ENCODE assay signal across 27 mouse cellular contexts in the genomic region with DNA sequence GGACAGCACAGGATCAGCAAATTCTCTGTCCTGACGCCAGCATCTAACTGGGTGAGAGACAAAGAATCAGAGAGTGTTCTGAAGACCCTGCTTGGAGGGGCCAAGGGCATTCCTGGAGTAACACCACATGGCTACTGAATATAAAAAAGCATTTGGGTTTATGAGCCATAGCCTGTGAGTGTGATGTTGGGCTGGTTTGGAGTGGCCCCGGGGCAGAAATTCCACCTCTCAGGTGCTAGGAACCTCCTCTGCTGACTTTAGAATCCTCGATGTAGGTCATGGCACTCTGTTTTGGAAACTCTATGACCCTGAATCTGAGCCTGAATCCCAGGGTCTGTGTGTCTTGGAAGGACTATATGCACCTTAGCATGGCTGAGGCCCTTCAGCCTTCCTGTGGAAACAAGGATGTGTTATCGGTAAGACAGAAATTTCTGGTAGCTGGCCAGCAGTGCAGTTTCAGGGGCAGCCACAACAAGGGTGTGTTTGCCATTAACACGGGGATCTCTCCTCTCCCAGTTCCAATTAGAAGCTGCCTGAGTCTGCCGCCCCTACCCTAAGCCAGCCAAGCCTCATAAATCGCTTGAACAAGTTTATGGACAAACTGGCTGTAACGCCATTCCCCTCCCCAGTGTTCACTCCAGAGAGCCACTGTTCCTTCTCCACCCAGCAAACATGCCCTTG. TPM values are rescaled to one million over a fixed set of nuclear protein-coding genes. Genes with fewer than 3 reads are reported as not detected.
DNase-seq lines count a peak whose midpoint lies in the region; ATAC-seq and TF ChIP-seq lines count a peak whose summit lies in the region.
"Had no signal": no experiment of that assay in that cellular context is flagged by ENCODE, and none has a peak within 500 bp of the region (broad histone marks: within the 10 kb centered on the region; RNA-seq: fewer than 3 reads in every experiment).

No protein-coding gene starts in this region.

- DNase-seq in brain, embryonic 14.5 days (ENCODE audit: low read depth) = peak; percentile 27
- DNase-seq in kidney, adult 11 months = peak; percentile 87
- peak; percentile 63 for DNase-seq in limb, embryonic 10.5 days (ENCODE audit: low spot score)
- no peak for DNase-seq in left cerebral cortex, postnatal 10 days (ENCODE audit: extremely low spot score in 1 of 2, low spot score in 2 of 2)
- DNase-seq in left cerebral cortex, adult 2 months (ENCODE audit: extremely low spot score in 1 of 2, low spot score in 2 of 2) = no peak
- DNase-seq in liver = no peak
- no peak for DNase-seq in right cerebral cortex, adult 2 months (ENCODE audit: low spot score in 2 of 2)
- DNase-seq: cerebellum, adult 11 months; cerebellum, postnatal 25 days; gastrocnemius, postnatal 10 days; heart, adult 2 months; right cerebral cortex, adult 18-20 months had no signal

- H3K4me1 ChIP-seq in kidney, embryonic 16.5 days (ENCODE audit: insufficient read depth, low read length) = peaks cover 6% of the 10 kb centered on the region
- H3K4me1 ChIP-seq in limb, embryonic 10.5 days = peaks cover 72% of the 10 kb centered on the region

- H3K4me3 ChIP-seq in kidney, embryonic 16.5 days (ENCODE audit: low read length) = no peak overlapping the region
- peak overlapping the region; percentile 11 for H3K4me3 ChIP-seq in limb, embryonic 10.5 days
- no peak overlapping the region for H3K4me3 ChIP-seq in left cerebral cortex, adult 2 months
- H3K4me3 ChIP-seq: forebrain, embryonic 12.5 days; heart, adult 2 months; midbrain, embryonic 12.5 days; neural tube, embryonic 12.5 days had no signal

- H3K27ac ChIP-seq in kidney, embryonic 16.5 days (ENCODE audit: low read length) = peak overlapping the region; percentile 22; the same call in 1 of the 2 replicates
- peak overlapping the region; percentile 87 for H3K27ac ChIP-seq in limb, embryonic 10.5 days
- H3K27ac ChIP-seq in left cerebral cortex, adult 2 months = no peak overlapping the region
- H3K27ac ChIP-seq: forebrain, embryonic 12.5 days; heart, adult 2 months; liver, embryonic 14.5 days; midbrain, embryonic 12.5 days; neural tube, embryonic 12.5 days had no signal

- no peaks in the 10 kb centered on the region for H3K36me3 ChIP-seq in kidney, embryonic 16.5 days (ENCODE audit: insufficient read depth, low read length)
- no peaks in the 10 kb centered on the region for H3K36me3 ChIP-seq in limb, embryonic 10.5 days
- H3K36me3 ChIP-seq: forebrain, embryonic 12.5 days; midbrain, embryonic 12.5 days; neural tube, embryonic 12.5 days had no signal

- no peaks in the 10 kb centered on the region for H3K9me3 ChIP-seq in kidney, embryonic 16.5 days (ENCODE audit: low read length)
- no peaks in the 10 kb centered on the region for H3K9me3 ChIP-seq in limb, embryonic 10.5 days (replicated peaks)
- H3K9me3 ChIP-seq: forebrain, embryonic 12.5 days; midbrain, embryonic 12.5 days; neural tube, embryonic 12.5 days had no signal

- no peak for TF ChIP-seq CTCF in brain, embryonic 14.5 days (IDR thresholded peaks at IDR 0.05; ENCODE audit: borderline replicate concordance, extremely low read depth, insufficient read depth, insufficient read length)
- TF ChIP-seq CTCF in left cerebral cortex, adult 2 months (IDR thresholded peaks at IDR 0.05) = no peak

- TF ChIP-seq POLR2A in brain, embryonic 14.5 days (IDR thresholded peaks at IDR 0.05; ENCODE audit: borderline replicate concordance, extremely low read depth, insufficient read depth, insufficient read length, poor library complexity, severe bottlenecking) = no peak

- ATAC-seq in kidney, embryonic 16.5 days (ENCODE audit: low FRiP score, low TSS enrichment) = peak; percentile 61
- ATAC-seq: hindbrain, embryonic 16.5 days had no signal

- intact Hi-C loops in left cerebral cortex, postnatal 10 days (cut with DNase I) = loop anchor here (10.0 kb wide), 1 partner anchor 347 kb away; no protein-coding TSS in a partner anchor
- intact Hi-C loops in left cerebral cortex, adult 2 months (cut with DNase I) = no loop called here

- 12% methylated on average over 8 of the region's 8 CpGs for WGBS in kidney, embryonic 16.5 days
- 30% methylated on average over 8 of the region's 8 CpGs for WGBS in limb, embryonic 10.5 days

- no peak overlapping the region for H3K9ac ChIP-seq in kidney, embryonic 16.5 days (replicated peaks; ENCODE audit: low read length)
- H3K9ac ChIP-seq: forebrain, embryonic 12.5 days; liver, embryonic 14.5 days; midbrain, embryonic 12.5 days; neural tube, embryonic 12.5 days had no signal

- H3K4me2 ChIP-seq in kidney, embryonic 16.5 days (replicated peaks; ENCODE audit: low read depth, low read length) = no peak overlapping the region
- H3K4me2 ChIP-seq: forebrain, embryonic 12.5 days; midbrain, embryonic 12.5 days; neural tube, embryonic 12.5 days had no signal

- H3K27me3 ChIP-seq in kidney, embryonic 16.5 days (ENCODE audit: insufficient read depth, low read length) = peaks cover 31% of the 10 kb centered on the region
- H3K27me3 ChIP-seq in limb, embryonic 10.5 days (ENCODE audit: low read depth, poor library complexity, severe bottlenecking) = peaks cover 7% of the 10 kb centered on the region; the same call in 1 of the 2 replicates

RNA-seq across cellular contexts. Expression of gene Actrt2, which starts 3.7 kb away (rescaled TPM):
- polyA plus RNA-seq in brain, embryonic 14.5 days (2012; rRNA removed) = not detected in 2 replicates
- not detected in 2 replicates for polyA plus RNA-seq in kidney, embryonic 16.5 days (2015; fragmentation: Nextera tagmentation; extraction: Ambion mirVana)
- not detected in 2 replicates for polyA plus RNA-seq in limb, embryonic 10.5 days (2016; fragmentation: Nextera tagmentation; extraction: Ambion mirVana)
- not detected for total RNA-seq in left cerebral cortex, postnatal 10 days (2021)
- not detected for total RNA-seq in left cerebral cortex, adult 2 months (2021)
- total RNA-seq: adrenal gland, adult 18-20 months; gastrocnemius, postnatal 10 days; heart, adult 2 months; hematopoietic stem cell, adult 5-6 weeks; layer of hippocampus, postnatal 14 days; left cerebral cortex, postnatal 14 days had no signal
- polyA plus RNA-seq: C2C12; forebrain, embryonic 12.5 days; heart, embryonic 14.5 days; hindbrain, embryonic 16.5 days; large intestine, adult 2 months; liver, embryonic 14.5 days; lung, embryonic 16.5 days; midbrain, embryonic 12.5 days; neural tube, embryonic 12.5 days; small intestine, adult 2 months had no signal

RNA-seq across cellular contexts. Expression of gene Prdm16, which starts 34.7 kb away (rescaled TPM):
- 8.9 and 10.8 TPM in 2 replicates for polyA plus RNA-seq in brain, embryonic 14.5 days (2012; rRNA removed)
- 22.3 and 24.7 TPM in 2 replicates for polyA plus RNA-seq in kidney, embryonic 16.5 days (2015; fragmentation: Nextera tagmentation; extraction: Ambion mirVana)
- polyA plus RNA-seq in limb, embryonic 10.5 days (2016; fragmentation: Nextera tagmentation; extraction: Ambion mirVana) = 67.4 and 93.9 TPM in 2 replicates
- 1 to 10 TPM; 4.9 to 6.1 TPM for total RNA-seq in left cerebral cortex, postnatal 10 days (2021)
- total RNA-seq in left cerebral cortex, adult 2 months (2021) = 1 to 10 TPM; 8.2 to 9.6 TPM
- polyA plus RNA-seq: C2C12 had no signal

Comparison
In these comparisons a context has a peak if more than half of its experiments do, and no peak if none do; other contexts are left out.
1. DNase-seq: peak in brain, embryonic 14.5 days (single experiment), kidney, adult 11 months (single experiment) and limb, embryonic 10.5 days (single experiment); none in left cerebral cortex, postnatal 10 days (0 of 2), left cerebral cortex, adult 2 months (0 of 2), liver (single experiment) and right cerebral cortex, adult 2 months (0 of 2).